Mouse (Mus musculus): ENCODE data around the gene Tmc8.
A peak's percentile ranks its signal among the peaks of the same experiment; 100 is the strongest.
"Not testable (repeated sequence)": the region's sequence is repeated elsewhere in the genome, so short reads cannot be mapped to it uniquely, and the experiment has no call there.

Tmc8 gene

GRCm38 (mm10) chr11:117772352-117772751, 9.5 kb upstream of the Tmc8 start:
- no peak for DNase-seq (ENCODE audit: low spot score)

- no peak for DNase-seq (ENCODE audit: low spot score)
These were observed 7.0 kb upstream of the Tmc8 start for GRCm38 (mm10) chr11:117774925-117775324.

DNA sequence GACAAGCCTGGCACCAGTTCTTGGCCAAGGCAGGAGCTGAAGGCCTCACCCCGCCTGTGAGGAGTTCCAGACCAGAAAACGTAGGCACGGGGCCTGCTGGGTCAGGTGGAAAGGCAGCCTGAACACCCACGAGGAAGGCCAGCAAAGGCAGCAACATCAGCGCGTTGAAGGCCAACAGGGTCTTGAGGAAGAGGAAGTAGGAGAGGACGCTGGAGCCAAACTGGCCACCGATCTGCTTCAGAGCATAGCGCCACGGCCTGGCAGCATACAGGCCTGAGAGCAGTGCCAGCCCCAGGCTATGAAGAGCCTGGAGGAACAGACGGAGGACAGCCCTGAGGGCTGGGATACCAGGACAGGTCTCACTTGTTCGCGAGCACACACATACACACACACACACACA, 6.3 kb upstream of the Tmc8 start:
- no peak for DNase-seq (ENCODE audit: low spot score)

DNA sequence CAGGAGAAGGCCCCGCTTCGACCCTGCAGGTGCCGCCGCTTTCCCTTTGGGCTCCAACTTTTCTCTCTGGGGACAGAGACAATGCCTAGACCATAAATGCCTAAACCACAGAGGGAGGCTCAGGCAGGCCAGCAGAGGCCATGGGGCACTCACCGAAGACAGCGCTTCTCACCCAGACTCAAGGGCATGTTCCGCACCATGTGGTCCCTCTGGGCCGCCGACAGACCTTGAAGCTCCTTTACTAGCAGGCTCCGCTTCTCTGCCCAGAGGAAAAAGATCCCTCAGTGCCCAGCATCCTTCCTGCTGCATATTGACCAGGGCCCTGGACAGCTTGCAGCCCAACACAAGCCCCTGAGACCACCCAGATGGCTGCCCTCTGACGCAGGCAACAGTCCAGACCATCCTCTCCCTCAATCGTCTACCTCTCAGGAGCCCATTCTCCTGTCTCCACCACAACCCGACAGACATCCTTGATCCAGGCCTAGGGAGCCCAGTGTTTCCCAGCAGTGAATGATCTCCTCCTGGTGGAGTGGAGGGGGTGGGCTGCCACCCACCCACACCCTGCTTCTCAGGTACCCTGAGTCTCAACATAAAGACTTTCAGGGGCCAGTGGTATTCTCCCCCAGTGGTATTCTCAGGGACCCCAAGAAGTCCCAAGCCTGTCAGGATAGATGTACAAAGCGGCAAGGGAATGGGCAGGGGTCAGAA, 5.6 kb upstream of the Tmc8 start:
- DNase-seq (ENCODE audit: low spot score), result no peak

GRCm38 (mm10) chr11:117777111-117777510, 4.8 kb upstream of the Tmc8 start:
- DNase-seq (ENCODE audit: low spot score), result peak; percentile 75

DNA sequence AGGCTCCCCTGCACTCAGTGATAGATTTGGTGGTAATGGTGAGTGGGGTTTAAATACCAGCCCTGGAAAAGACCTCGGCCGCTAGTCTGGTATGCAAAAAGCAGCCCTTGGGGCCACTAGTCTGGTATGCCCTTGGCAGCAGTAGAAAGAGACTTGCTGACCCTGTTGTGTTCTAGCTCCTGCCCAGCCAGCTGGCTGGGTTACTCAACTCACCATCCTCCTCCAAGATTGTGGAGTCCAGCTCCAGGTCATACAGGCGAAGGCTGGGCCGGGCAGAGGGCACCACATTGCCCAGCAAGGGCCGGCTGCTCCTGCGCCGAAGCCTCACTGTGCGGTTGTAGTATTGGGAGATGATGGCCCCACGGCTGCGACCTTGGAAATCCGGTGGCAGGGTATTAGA, 3.8 kb upstream of the Tmc8 start:
- DNase-seq (ENCODE audit: low spot score), result no peak

GRCm38 (mm10) chr11:117778851-117779433, 2.9 kb upstream of the Tmc8 start:
- no peak for DNase-seq (ENCODE audit: low spot score)

GRCm38 (mm10) chr11:117779434-117780198, 2.3 kb upstream of the Tmc8 start:
- no peak for DNase-seq (ENCODE audit: low spot score)

DNA sequence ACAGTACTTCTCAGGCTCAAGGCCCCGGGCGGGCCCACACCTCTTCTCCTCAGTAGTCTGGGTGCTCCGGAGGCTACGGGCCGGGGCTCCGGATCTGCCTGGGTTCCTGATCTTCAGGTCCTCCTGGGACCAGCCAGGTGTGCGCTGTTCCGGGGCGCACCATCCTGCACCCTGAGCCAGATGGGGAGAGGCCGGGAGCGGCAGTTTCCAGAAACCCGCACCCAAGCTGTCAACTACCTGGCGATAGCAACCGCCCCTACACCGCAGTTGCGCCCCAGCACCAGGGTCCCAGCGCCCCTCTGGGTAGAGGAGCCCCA, 1.7 kb upstream of the Tmc8 start:
- DNase-seq (ENCODE audit: low spot score), result no peak

- peak; percentile 96 for DNase-seq (ENCODE audit: low spot score)
These were observed 1.2 kb upstream of the Tmc8 start for GRCm38 (mm10) chr11:117780582-117781111.

GRCm38 (mm10) chr11:117781199-117781821, 566 bp upstream of the Tmc8 start:
- peak; percentile 68 for DNase-seq (ENCODE audit: low spot score)

- DNase-seq (ENCODE audit: low spot score), result no peak
These were observed 794 bp downstream of the Tmc8 start for GRCm38 (mm10) chr11:117782705-117783034.

- peak; percentile 80 for DNase-seq (ENCODE audit: low spot score)
These were observed 1.2 kb downstream of the Tmc8 start for GRCm38 (mm10) chr11:117783089-117783488.

DNA sequence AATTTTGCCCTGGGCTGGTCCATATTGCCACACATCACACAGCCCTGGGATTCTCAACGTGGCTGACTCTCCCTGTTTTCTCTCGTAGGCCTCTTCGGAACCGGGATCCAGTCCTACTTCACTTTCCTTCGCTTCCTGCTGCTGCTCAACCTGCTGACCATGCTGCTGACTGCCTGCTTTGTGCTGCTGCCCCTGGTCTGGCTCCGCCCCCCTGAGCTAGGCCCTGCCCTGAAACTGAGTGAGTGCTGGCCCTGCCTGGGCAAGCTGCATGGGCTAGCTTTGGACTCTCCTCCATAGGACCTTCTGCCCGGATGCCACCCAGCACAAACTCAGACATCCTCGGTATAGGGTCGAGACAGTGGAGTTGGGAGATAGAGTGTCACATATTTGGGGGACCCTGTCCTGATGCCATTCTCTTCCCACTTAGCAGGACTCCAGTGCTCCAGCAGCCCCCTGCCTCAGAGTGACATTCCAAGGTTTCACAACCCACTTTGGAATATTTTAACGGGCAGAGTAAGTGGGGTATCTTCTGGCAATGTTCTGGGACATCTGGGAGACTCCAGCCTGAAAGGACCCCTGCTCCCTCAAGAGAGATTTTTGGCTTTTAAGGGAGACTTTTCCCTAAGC, 1.9 kb downstream of the Tmc8 start:
- DNase-seq (ENCODE audit: low spot score), result no peak

DNA sequence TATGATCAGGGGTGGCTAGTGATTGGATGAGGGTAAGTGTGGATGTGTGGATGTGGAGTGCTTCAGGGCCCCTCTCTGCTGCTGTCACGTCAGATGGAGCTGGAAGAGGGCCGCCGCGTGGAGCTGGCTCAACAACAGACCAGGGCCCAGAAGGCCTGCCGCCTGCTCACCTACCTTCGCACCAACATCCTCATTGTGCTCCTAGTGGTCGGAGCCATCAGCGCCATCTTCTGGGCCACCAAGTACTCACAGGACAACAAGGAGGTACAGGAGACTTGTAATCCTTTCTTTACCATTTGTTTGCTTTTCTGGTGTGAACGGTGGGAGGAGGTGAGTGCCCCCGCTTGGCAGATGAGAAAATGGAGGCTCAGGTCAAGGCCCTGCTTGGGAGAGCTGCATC, 4.4 kb downstream of the Tmc8 start:
- DNase-seq (ENCODE audit: low spot score), result peak; percentile 71

- not testable (repeated sequence) for DNase-seq (ENCODE audit: low spot score)
These were observed 6.6 kb downstream of the Tmc8 start for GRCm38 (mm10) chr11:117788481-117788880.

GRCm38 (mm10) chr11:117790286-117790685, 8.4 kb downstream of the Tmc8 start:
- DNase-seq (ENCODE audit: low spot score), result peak; percentile 62

DNA sequence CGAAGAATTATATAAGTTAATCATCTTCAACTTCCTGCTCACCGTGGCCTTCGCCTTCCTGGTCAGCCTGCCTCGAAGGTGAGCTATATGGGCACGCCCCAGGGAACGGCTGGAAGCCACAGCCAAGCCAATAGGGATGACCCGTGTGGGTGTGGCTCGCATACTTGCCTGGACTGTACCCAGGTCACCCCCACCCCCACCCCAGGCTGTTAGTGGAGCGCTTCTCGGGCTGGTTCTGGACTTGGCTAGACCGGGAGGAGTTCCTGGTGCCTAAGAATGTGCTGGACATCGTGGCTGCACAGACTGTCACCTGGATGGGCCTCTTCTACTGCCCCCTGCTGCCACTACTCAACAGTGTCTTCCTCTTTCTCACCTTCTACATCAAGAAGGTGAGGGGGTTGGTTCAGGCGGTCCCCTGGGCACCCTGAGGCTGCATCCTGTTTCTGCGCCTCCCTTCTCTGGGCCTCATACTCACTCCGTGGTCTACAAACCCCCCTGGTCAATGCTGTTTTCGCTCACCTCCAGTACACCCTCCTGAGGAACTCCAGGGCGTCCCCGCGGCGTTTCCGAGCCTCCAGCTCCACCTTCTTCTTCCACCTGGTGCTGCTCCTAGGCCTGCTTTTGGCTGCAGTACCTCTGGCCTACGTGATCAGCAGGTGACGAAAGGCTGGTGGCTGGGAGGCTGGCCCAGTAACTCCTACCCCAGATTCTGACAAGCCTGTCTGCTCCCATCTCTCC, 9.0 kb downstream of the Tmc8 start:
- DNase-seq (ENCODE audit: low spot score), result no peak

- no peak for DNase-seq (ENCODE audit: low spot score)
These were observed 9.5 kb downstream of the Tmc8 start for GRCm38 (mm10) chr11:117791441-117791761.

- DNase-seq (ENCODE audit: low spot score), result peak; percentile 71
These were observed 10.5 kb downstream of the Tmc8 start for GRCm38 (mm10) chr11:117792281-117792888.

GRCm38 (mm10) chr11:117794035-117794551, 12.2 kb downstream of the Tmc8 start:
- peak; percentile 57 for DNase-seq (ENCODE audit: low spot score)

Measured in T-cell, adult 2 months (primary cell).